Mouse (Mus musculus) ES-E14 (cell line): ENCODE data around the gene Add3.

Experiments used
- MAFK ChIP-seq: IDR thresholded peaks from 2 replicates; pipeline ENCODE4 v1.6.1; 2014; ENCODE audit warnings: mild to moderate bottlenecking, low read depth, low read length, inconsistent platforms; ENCODE audit not compliant: insufficient read depth
- ZC3H11A ChIP-seq: IDR thresholded peaks from 2 replicates; pipeline ENCODE4 v1.6.1; 2012; ENCODE audit warnings: low read depth, mild to moderate bottlenecking, inconsistent platforms, low read length, borderline replicate concordance
- ZNF384 ChIP-seq: IDR thresholded peaks from 2 replicates; pipeline ENCODE4 v1.6.1; 2012; ENCODE audit warnings: low read depth, low read length, inconsistent platforms

DNA sequence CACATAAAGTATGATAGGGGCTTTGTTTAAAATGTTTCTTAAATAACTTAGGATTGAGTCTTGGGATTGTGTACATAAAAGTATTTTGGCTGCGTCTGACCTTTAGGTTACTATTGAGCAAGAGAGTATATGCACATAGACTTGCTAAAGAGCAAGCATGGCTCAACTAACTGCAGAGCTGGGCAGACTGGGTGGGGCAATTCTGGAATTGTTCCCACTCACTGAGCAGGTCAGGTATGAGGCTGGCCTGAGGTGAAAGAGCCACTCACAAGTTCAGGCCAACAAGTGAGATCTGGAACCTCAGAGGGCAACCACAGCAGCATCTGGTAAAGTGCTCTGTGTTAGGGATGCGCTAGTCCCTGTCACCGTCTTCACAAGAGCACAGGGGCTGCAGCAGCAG, 111.4 kb downstream of the Add3 start:
- TF ChIP-seq ZNF384 (no peak), ZC3H11A (no peak), MAFK (no peak)
